Mouse (Mus musculus): ENCODE results near the gene Dlgap4. TPM values are rescaled to one million over a fixed set of nuclear protein-coding genes. Genes with fewer than 3 reads are reported as not detected.

Gene Dlgap4
- polyA plus RNA-seq, 2 experiments, result 94.1 to 100 TPM

DNA sequence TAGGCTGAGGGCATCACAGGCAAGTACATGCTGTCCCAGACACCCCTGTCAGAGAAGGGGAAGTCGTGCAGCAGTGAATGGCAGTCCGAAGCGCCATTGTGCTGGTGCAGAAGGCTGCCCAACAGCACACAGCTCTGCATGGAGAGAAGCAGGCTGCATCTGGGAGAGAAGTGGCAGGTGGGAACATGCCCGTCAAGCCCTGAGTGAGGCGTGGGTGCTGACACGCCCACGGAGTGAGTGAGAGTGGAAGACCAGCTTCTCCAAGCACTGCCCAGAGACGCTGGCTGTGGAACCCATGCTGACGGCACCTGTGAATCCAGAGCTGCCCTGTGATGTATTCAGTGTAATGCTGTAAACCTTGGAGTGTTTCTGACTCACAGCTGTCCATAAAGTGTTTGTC, 143.4 kb downstream of the Dlgap4 start:
- H3K36me3 ChIP-seq (ENCODE audit: control insufficient read depth, insufficient read depth, low read length), result peaks cover 87% of the 10 kb centered on the region
- H3K27me3 ChIP-seq (ENCODE audit: control insufficient read depth, insufficient read depth, low read length), result no peaks in the 10 kb centered on the region
- DNase-seq (ENCODE audit: low spot score), result no peak
- WGBS, result 83% methylated on average over 9 of the region's 9 CpGs
- H3K4me1 ChIP-seq (ENCODE audit: control insufficient read depth, insufficient read depth, low read length), result no peaks in the 10 kb centered on the region
- no peak overlapping the region for H3K27ac ChIP-seq (replicated peaks; ENCODE audit: low read depth, low read length)
- no peak for ATAC-seq (ENCODE audit: low FRiP score, low read depth)
- no peak overlapping the region for H3K4me2 ChIP-seq (replicated peaks; ENCODE audit: low read depth, low read length, severe bottlenecking)
- no peak for TF ChIP-seq POLR2A (IDR thresholded peaks at IDR 0.05; ENCODE audit: borderline replicate concordance, extremely low read depth, insufficient read depth, insufficient read length)
- no peaks in the 10 kb centered on the region for H3K9me3 ChIP-seq (ENCODE audit: control insufficient read depth, low read length)
- H3K9ac ChIP-seq (ENCODE audit: low read depth, low read length, severe bottlenecking), result no peak overlapping the region
- no peak overlapping the region for H3K4me3 ChIP-seq (replicated peaks; ENCODE audit: low read length)

GRCm38 (mm10) chr2:156760843-156761505, 147.5 kb downstream of the Dlgap4 start:
- no peak overlapping the region for H3K9ac ChIP-seq (ENCODE audit: low read depth, low read length, severe bottlenecking)
- no peak overlapping the region for H3K4me3 ChIP-seq (replicated peaks; ENCODE audit: low read length)
- H3K36me3 ChIP-seq (ENCODE audit: control insufficient read depth, insufficient read depth, low read length), result peaks cover 79% of the 10 kb centered on the region
- ATAC-seq (ENCODE audit: low FRiP score, low read depth), result no peak
- H3K4me2 ChIP-seq (replicated peaks; ENCODE audit: low read depth, low read length, severe bottlenecking), result no peak overlapping the region
- TF ChIP-seq POLR2A (IDR thresholded peaks at IDR 0.05; ENCODE audit: borderline replicate concordance, extremely low read depth, insufficient read depth, insufficient read length), result no peak
- no peak overlapping the region for H3K27ac ChIP-seq (replicated peaks; ENCODE audit: low read depth, low read length)
- no peaks in the 10 kb centered on the region for H3K4me1 ChIP-seq (ENCODE audit: control insufficient read depth, insufficient read depth, low read length)
- 90% methylated on average over 5 of the region's 5 CpGs for WGBS
- no peaks in the 10 kb centered on the region for H3K9me3 ChIP-seq (ENCODE audit: control insufficient read depth, low read length)
- H3K27me3 ChIP-seq (ENCODE audit: control insufficient read depth, insufficient read depth, low read length), result no peaks in the 10 kb centered on the region
- no peak for DNase-seq (ENCODE audit: low spot score)

DNA sequence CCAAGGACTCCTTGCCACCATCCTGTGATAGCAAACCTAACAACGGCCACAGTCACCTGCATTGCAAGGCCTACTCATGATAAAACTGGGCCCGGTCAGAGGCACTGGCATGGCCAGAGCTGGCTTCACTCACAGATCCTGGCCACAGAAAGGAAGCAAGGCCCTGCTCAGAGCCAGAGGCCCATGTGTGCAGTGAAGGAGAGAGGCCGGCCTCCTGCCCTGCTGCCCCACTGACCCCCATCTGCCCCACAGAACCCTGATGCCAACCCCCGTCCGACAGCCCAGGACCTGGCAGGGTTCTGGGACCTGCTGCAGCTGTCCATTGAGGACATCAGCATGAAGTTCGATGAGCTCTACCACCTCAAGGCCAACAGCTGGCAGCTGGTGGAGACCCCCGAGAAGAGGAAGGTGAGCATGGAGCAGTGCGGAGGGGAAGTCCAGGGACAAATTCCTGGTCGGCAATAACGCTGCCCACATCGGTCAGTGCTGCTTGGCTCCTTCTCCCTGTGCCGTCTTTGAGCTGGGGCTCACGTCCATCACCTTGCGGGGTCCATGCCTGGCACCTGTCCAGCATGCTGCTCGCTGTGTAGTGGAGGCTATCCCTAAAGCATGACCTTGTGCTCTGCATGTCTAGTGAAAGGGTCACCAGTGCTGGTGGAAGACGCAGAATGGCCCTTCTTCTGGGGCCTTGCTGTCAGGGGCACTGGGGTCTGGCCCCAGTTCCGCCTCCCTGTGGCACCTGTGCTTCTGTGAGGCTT, 148.2 kb downstream of the Dlgap4 start:
- DNase-seq (ENCODE audit: low spot score) (no peak), ATAC-seq (ENCODE audit: low FRiP score, low read depth) (no peak)
- no peak overlapping the region for H3K9ac ChIP-seq (ENCODE audit: low read depth, low read length, severe bottlenecking)
- H3K4me3 ChIP-seq (replicated peaks; ENCODE audit: low read length), result no peak overlapping the region
- WGBS, result 94% methylated on average over 16 of the region's 17 CpGs
- no peaks in the 10 kb centered on the region for H3K9me3 ChIP-seq (ENCODE audit: control insufficient read depth, low read length)
- no peaks in the 10 kb centered on the region for H3K4me1 ChIP-seq (ENCODE audit: control insufficient read depth, insufficient read depth, low read length)
- no peak for TF ChIP-seq POLR2A (IDR thresholded peaks at IDR 0.05; ENCODE audit: borderline replicate concordance, extremely low read depth, insufficient read depth, insufficient read length)
- H3K36me3 ChIP-seq (ENCODE audit: control insufficient read depth, insufficient read depth, low read length), result peaks cover 72% of the 10 kb centered on the region
- no peaks in the 10 kb centered on the region for H3K27me3 ChIP-seq (ENCODE audit: control insufficient read depth, insufficient read depth, low read length)
- no peak overlapping the region for H3K27ac ChIP-seq (replicated peaks; ENCODE audit: low read depth, low read length)
- H3K4me2 ChIP-seq (replicated peaks; ENCODE audit: low read depth, low read length, severe bottlenecking), result no peak overlapping the region

DNA sequence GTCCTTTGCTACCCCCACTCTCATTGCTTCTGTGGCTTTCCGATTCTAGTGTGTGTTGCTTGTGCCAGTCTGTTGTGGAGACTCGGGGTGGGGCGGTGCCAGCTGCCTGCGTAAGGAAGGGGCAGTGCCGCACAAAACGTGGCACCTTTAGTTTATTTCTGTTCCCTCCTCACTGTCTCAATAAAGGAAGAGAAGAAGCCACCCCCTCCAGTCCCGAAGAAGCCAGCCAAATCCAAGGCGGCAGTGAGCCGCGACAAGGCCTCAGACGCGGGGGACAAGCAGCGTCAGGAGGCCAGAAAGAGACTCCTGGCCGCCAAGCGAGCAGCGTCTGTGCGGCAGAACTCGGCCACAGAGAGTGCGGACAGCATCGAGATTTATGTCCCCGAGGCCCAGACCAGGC, 149.0 kb downstream of the Dlgap4 start:
- no peak overlapping the region for H3K27ac ChIP-seq (replicated peaks; ENCODE audit: low read depth, low read length)
- DNase-seq (ENCODE audit: low spot score), result no peak
- TF ChIP-seq POLR2A (IDR thresholded peaks at IDR 0.05; ENCODE audit: borderline replicate concordance, extremely low read depth, insufficient read depth, insufficient read length), result no peak
- no peak overlapping the region for H3K4me2 ChIP-seq (replicated peaks; ENCODE audit: low read depth, low read length, severe bottlenecking)
- no peaks in the 10 kb centered on the region for H3K9me3 ChIP-seq (ENCODE audit: control insufficient read depth, low read length)
- no peak overlapping the region for H3K9ac ChIP-seq (ENCODE audit: low read depth, low read length, severe bottlenecking)
- H3K36me3 ChIP-seq (ENCODE audit: control insufficient read depth, insufficient read depth, low read length), result peaks cover 64% of the 10 kb centered on the region
- no peak overlapping the region for H3K4me3 ChIP-seq (replicated peaks; ENCODE audit: low read length)
- no peaks in the 10 kb centered on the region for H3K4me1 ChIP-seq (ENCODE audit: control insufficient read depth, insufficient read depth, low read length)
- WGBS, result 83% methylated on average over 21 of the region's 21 CpGs
- ATAC-seq (ENCODE audit: low FRiP score, low read depth), result no peak
- no peaks in the 10 kb centered on the region for H3K27me3 ChIP-seq (ENCODE audit: control insufficient read depth, insufficient read depth, low read length)

GRCm38 (mm10) chr2:156763101-156763500, 149.6 kb downstream of the Dlgap4 start:
- H3K9me3 ChIP-seq (ENCODE audit: control insufficient read depth, low read length), result no peaks in the 10 kb centered on the region
- no peaks in the 10 kb centered on the region for H3K4me1 ChIP-seq (ENCODE audit: control insufficient read depth, insufficient read depth, low read length)
- ATAC-seq (ENCODE audit: low FRiP score, low read depth) (no peak; the same call in 1 of the 2 replicates), DNase-seq (ENCODE audit: low spot score) (no peak)
- H3K27ac ChIP-seq (replicated peaks; ENCODE audit: low read depth, low read length), result no peak overlapping the region
- no peaks in the 10 kb centered on the region for H3K27me3 ChIP-seq (ENCODE audit: control insufficient read depth, insufficient read depth, low read length)
- peaks cover 58% of the 10 kb centered on the region for H3K36me3 ChIP-seq (ENCODE audit: control insufficient read depth, insufficient read depth, low read length)
- H3K9ac ChIP-seq (ENCODE audit: low read depth, low read length, severe bottlenecking), result no peak overlapping the region
- no peak overlapping the region for H3K4me2 ChIP-seq (replicated peaks; ENCODE audit: low read depth, low read length, severe bottlenecking)
- WGBS, result 79% methylated on average over 11 of the region's 11 CpGs
- H3K4me3 ChIP-seq (replicated peaks; ENCODE audit: low read length), result no peak overlapping the region
- TF ChIP-seq POLR2A (IDR thresholded peaks at IDR 0.05; ENCODE audit: borderline replicate concordance, extremely low read depth, insufficient read depth, insufficient read length), result no peak

All from limb, embryonic 14.5 days (tissue).